Mouse (Mus musculus) liver, postnatal 0 days (tissue): ENCODE measurements around the gene Etv5. TPM values are rescaled to one million over a fixed set of nuclear protein-coding genes. Genes with fewer than 3 reads are reported as not detected.

ENCODE experiments used
- ATAC-seq: fragments of 200-750 bp; cut with Nextera tagmentation; 2 replicates; pipeline ENCODE4 v1.8.0; 2017; ENCODE audit warnings: mild to moderate bottlenecking, moderate library complexity
- DNase-seq: peaks from one replicate; pipeline ENCODE4 v3.0.0-alpha.2; 2016
- H3K27ac ChIP-seq: fragments of 300-500 bp; sonication (generic); 2 replicates; pipeline ENCODE4 v1.5.1; 2014; ENCODE audit warnings: antibody characterized with exemption, moderate library complexity, mild to moderate bottlenecking, low read depth
- H3K27me3 ChIP-seq: fragments of 300-500 bp; sonication (generic); 2 replicates; pipeline ENCODE4 v1.6.1; 2014; ENCODE audit warnings: low read length, control low read depth, mixed read lengths; ENCODE audit not compliant: insufficient read depth
- H3K36me3 ChIP-seq: fragments of 300-500 bp; sonication (generic); replicated peaks from 2 replicates; pipeline ENCODE4 v1.6.1; 2014; ENCODE audit warnings: mild to moderate bottlenecking, control low read depth, low read length, moderate library complexity, mixed read lengths; ENCODE audit not compliant: insufficient read depth
- H3K4me1 ChIP-seq: fragments of 300-500 bp; sonication (generic); 2 replicates; pipeline ENCODE4 v1.6.1; 2014; ENCODE audit warnings: antibody characterized with exemption, mild to moderate bottlenecking, control low read depth; ENCODE audit not compliant: insufficient read depth
- H3K4me2 ChIP-seq: fragments of 300-500 bp; sonication (generic); 2 replicates; pipeline ENCODE4 v1.6.1; 2014; ENCODE audit warnings: low read depth, mild to moderate bottlenecking, low read length, moderate library complexity, mixed read lengths
- H3K4me3 ChIP-seq: fragments of 300-500 bp; sonication (generic); 2 replicates; pipeline ENCODE4 v1.5.1; 2014; ENCODE audit warnings: low read depth, low read length
- H3K9ac ChIP-seq: fragments of 300-500 bp; sonication (generic); replicated peaks from 2 replicates; pipeline ENCODE4 v1.6.1; 2014; ENCODE audit warnings: mild to moderate bottlenecking, moderate library complexity
- H3K9me3 ChIP-seq: fragments of 300-500 bp; sonication (generic); 2 replicates; pipeline ENCODE4 v1.6.1; 2016; ENCODE audit warnings: mild to moderate bottlenecking, control low read depth, low read length, mixed read lengths
- CTCF ChIP-seq: sonication (generic); IDR thresholded peaks from 2 replicates; pipeline ENCODE4 v1.5.1; 2016; ENCODE audit warnings: antibody characterized with exemption, low read depth
- EP300 ChIP-seq: IDR thresholded peaks from 2 replicates; pipeline ENCODE4 v1.6.1; 2016; ENCODE audit warnings: antibody characterized with exemption, low read depth, mild to moderate bottlenecking
- WGBS: fragments of 180-500 bp; shearing (Covaris S2); extraction: QIAGEN DNeasy Blood & Tissue Kit; methylation state at CpG from one replicate; pipeline ENCODE4 v1.1.7; 2014; ENCODE audit not compliant: insufficient replicate concordance; 5-methylcytosine and 5-hydroxymethylcytosine counted together
- polyA plus RNA-seq: library from polyadenylated mRNA; unstranded; fragments of >200 nt; fragmentation: Nextera tagmentation; extraction: Ambion mirVana; gene quantifications from 2 replicates; pipeline ENCODE4 v1.2.1, GENCODE M21; 2015

Etv5 gene
- polyA plus RNA-seq, 1 experiment from 2014 or later: 2.6 TPM

DNA sequence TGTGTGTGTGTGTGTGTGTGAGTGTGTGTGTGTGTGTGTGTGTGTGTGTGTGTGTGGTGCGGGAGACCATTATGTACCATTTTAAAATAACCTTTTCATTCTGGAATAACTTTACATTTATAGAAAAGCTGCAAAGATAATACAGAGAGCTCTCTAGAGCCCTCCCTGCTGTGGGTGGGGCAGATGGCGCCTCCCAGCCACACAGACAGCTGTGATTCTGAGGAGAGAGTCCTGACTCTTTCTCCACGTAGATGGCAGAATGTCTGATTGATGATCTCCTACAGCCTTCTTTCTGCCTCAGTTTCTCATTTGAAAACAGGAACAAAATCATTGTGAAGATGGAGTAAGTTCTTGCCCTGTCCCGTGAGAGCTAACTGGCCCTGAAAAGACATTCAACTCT is 91.5 kb downstream of the Etv5 start:
- TF ChIP-seq CTCF (no peak), EP300 (no peak)
- Histone ChIP-seq H3K27ac (no peak overlapping the region), H3K9me3 (no peaks in the 10 kb centered on the region), H3K36me3 (no peaks in the 10 kb centered on the region), H3K4me1 (no peaks in the 10 kb centered on the region), H3K4me2 (no peak overlapping the region), H3K27me3 (no peaks in the 10 kb centered on the region), H3K9ac (no peak overlapping the region), H3K4me3 (no peak overlapping the region)
- ATAC-seq (no peak), DNase-seq (no peak)
- 72% methylated on average over 4 of the region's 4 CpGs for WGBS

DNA sequence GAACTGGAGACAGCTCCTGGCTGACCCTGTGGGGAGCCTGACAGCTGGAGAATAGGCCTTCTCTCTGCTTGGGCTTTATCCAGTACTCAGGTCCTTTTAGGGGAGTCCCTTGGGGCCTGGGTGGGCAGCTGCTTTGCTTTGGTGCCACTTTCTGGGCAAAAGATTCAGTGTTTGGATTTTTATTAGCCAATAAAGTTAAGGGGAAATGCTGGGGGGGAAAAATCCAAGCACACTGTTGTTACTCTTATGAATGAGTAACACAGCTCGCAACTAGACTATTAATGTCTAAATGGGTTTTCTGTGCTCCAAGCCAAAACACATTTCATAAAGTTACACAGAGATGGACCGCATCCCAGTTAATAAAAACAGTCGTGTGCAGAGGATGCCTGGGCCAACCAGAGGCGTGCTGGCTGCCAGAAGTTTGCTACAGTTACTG is 98.3 kb downstream of the Etv5 start:
- TF ChIP-seq CTCF: no peak
- no peak for TF ChIP-seq EP300
- H3K4me2 ChIP-seq: no peak overlapping the region
- 74% methylated on average over 4 of the region's 4 CpGs for WGBS
- H3K9ac ChIP-seq: no peak overlapping the region
- DNase-seq (no peak), ATAC-seq (no peak)
- H3K36me3 ChIP-seq: no peaks in the 10 kb centered on the region
- H3K27me3 ChIP-seq: no peaks in the 10 kb centered on the region
- no peaks in the 10 kb centered on the region for H3K9me3 ChIP-seq
- no peak overlapping the region for H3K27ac ChIP-seq
- H3K4me1 ChIP-seq: no peaks in the 10 kb centered on the region
- H3K4me3 ChIP-seq: no peak overlapping the region

DNA sequence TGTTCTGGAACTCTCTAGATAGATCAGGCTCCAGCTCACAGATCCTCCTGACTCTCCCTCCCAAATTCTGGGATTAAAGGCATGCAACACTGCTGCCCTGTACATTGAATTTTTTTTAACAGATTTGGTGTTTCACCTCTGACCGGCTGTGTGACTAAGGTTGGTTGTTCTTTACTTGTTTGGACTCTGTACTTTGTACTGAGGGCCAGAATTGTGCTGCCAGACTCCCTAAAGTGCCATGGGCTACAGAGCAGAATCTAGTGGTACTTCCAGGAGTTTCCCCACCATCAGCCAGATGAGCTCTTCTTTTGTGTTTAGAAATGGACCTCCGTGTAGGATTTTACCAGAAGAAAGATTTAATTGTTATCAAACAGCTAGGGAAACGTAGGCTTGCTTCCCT is 103.7 kb downstream of the Etv5 start:
- 60% methylated on average over 3 of the region's 3 CpGs for WGBS
- Histone ChIP-seq H3K9me3 (peaks cover 3% of the 10 kb centered on the region), H3K36me3 (no peaks in the 10 kb centered on the region)

More for the DNA sequence above, 103.7 kb downstream of the Etv5 start:
- no peaks in the 10 kb centered on the region for H3K27me3 ChIP-seq
- no peak overlapping the region for H3K9ac ChIP-seq
- ATAC-seq (no peak), DNase-seq (peak; percentile 5)
- H3K4me1 ChIP-seq: no peaks in the 10 kb centered on the region
- no peak overlapping the region for H3K4me3 ChIP-seq
- H3K4me2 ChIP-seq: no peak overlapping the region
- no peak for TF ChIP-seq EP300
- no peak for TF ChIP-seq CTCF
- no peak overlapping the region for H3K27ac ChIP-seq

Other genes starting within 250 kb of the Etv5 start
- gene Tra2b, start 173.7 kb downstream of the Etv5 start, polyA plus RNA-seq: 85.8 and 99.5 TPM in 2 replicates
- 0.93 and 1.1 TPM in 2 replicates for gene Dgkg, start 217.5 kb upstream of the Etv5 start, polyA plus RNA-seq